Mouse (Mus musculus): ENCODE data around the gene Tulp2.

GRCm38 (mm10) chr7:45571966-45572365 is 90.3 kb downstream of the Tulp2 start:
- TF ChIP-seq POLR2A (IDR thresholded peaks at IDR 0.05; ENCODE audit: borderline replicate concordance, extremely low read depth, low read depth, low read length) = no peak
- no peak for TF ChIP-seq CTCF (IDR thresholded peaks at IDR 0.05; ENCODE audit: insufficient read depth, low read length)
